Mouse (Mus musculus) adrenal gland, postnatal 14 days (tissue): ENCODE measurements around the gene Gnaz. TPM values are rescaled to one million over a fixed set of nuclear protein-coding genes. Genes with fewer than 3 reads are reported as not detected.

ENCODE experiments used
- DNase-seq: peaks from one replicate; pipeline ENCODE4 v3.0.0; 2021; ENCODE audit warnings: mixed read lengths
- long read RNA-seq, 2 experiments: library from polyadenylated mRNA; stranded (forward); transcript quantifications; one replicate each; pipeline ENCODE4 v2.0.0; 2021
- total RNA-seq: library from RNA; stranded (reverse); gene quantifications from 2 replicates; pipeline ENCODE4 v1.2.3, GENCODE M21; 2021

Gene Gnaz
- 2.5 and 3.2 TPM in 2 replicates for total RNA-seq
- long read RNA-seq, experiment 1, partial matches to known transcripts, result 0 of 1 reads
- long read RNA-seq, experiment 1, other reads (novel, unspliced or antisense), result 0 of 1 reads
- long read RNA-seq, experiment 2, partial matches to known transcripts, result 0 of 5 reads
- long read RNA-seq, experiment 2, other reads (novel, unspliced or antisense), result 2 of 5 reads

DNA sequence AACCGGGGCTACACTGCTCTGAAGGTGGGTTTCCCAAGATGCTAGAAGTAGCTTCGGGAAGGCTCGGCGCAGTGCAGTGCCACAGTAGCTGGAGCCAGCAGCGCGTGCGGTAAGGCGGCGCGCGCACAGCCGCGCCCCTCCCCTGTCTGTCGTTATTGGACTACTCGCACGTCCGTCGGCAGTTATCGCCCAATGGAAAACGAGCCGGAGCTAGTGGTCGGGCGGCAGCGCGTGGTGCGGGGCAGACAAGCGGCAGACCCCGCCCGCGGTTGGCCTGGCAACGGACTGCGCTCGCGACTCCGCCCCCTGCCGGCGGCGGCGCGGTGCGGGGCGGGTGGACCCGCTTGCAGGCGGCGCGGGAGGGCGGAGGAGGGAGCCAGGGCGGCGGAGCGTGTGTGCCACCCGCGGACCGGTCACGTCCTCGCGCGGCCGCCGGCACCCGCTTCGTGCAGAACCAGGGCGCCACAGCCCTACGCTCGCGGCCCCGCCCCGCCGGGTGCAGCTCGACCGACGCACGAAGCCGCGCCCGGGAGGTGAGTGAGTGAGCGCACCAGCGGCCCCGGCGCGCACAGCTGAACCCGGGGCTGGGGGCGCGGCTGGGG, at the start of gene Gnaz:
Gene Gnaz, plus strand, starts transcription at position 328 of the 602 bp plus-strand sequence.
- peak; percentile 98 for DNase-seq

DNA sequence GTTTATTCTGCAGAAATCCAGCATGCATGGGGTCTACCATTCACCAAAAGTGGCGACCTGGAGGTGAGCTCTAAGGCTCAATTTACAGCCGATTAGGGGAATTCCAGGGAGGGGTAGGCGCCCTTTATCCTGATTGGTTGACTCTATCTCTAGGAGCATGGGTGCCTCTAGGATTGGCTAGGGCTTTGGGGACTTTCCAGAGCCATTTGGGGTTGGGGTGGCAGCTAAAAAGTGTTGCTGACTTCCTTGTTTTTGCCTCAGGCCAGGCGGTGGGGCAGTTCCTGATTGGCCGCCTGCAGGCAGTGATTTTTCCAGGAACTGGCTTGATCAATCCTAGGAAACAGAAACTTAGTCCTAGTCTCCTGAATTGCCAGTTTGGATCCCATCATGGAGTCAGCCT, 47.7 kb upstream of the Gnaz start:
- DNase-seq, result no peak

DNA sequence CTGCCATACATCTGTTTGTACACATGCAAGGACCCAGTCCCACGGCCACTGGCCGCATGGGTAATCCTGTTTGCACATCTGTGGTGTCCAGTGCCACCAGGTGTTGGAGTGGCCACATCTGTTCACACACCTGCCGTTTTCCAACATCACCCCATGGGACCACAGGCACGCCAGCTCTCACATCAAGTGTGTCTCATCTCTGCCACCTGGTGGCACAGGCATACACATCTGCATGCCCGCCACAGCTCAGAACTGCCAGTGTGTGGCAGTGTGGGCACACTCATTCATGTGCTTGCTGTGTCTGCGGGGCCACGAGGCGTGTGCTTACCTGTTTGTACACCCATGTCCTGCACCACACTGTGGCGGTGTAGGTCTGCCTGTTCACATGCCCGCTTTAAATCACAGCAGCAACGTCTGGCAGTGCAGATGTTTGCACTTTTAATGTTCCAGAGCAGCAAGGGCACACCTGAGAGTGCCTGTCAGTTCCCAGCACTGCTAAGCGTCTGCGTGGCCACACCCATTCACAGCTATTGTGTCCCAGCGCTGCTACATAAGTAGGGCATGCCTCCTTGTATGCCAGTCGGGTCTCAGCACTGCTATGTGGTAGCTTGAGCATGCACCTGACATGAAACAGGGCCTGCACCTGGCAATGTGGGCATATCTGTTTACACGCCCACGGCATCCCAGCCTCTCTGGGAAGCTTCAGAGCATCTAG, 46.0 kb upstream of the Gnaz start:
- DNase-seq, result peak; percentile 71

DNA sequence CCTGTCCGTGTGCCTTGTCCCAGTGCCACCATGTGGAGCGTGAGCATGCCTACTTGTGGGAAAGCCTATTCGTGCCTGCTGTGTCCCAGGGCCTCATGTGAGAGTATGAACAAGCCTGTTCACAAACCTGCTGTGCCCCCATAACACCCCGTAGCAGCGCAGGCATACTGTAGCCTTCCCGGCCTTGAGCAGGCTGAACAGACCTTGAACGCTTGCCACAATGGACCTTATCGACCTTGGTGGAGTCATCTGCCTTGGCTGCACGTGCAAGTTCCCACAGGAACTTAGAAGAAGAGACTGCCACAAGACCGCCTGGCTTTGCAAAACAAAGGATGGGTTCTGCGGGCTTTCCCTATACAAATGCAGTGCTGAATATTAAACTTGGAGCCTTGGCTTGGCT, 45.4 kb upstream of the Gnaz start:
- DNase-seq, result peak; percentile 76

DNA sequence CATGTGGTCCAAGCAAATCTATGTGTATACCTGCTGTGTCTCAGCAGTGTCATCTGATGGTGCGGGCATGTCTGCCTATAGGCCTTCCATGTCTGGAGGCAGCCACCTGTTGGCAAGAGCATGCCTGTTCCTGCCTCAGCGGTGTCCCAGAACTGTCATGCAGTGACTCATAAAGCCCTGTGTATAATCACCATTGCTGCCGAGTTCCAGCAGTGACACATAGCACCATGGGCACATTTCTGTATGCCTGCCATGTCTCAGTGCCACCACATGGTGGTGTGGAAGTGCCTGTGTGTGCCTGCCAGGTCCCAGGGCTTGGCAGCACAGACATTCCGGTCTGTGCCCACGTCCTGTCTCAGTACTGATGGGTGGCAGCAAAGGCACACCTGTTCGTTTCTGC, 44.2 kb upstream of the Gnaz start:
- DNase-seq, result peak; percentile 79

DNA sequence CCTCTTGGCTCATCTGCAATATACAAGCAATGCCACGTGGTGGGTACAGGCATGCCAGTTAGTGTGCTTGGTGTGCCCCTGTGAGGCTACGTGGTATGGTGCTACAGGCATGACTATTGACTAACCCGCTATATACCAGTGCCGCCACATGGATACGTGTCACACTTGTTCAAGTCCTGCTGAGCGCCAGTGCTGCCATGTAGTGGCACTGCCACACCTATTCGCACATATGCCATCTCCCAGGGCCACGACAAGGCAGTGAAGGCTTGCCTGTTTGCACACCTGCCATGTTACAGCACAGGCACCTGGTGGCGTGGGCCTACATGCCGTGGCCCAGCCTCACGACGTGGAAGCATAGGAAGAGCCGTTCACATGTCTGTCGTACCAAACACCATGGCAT, 42.7 kb upstream of the Gnaz start:
- DNase-seq, result no peak

DNA sequence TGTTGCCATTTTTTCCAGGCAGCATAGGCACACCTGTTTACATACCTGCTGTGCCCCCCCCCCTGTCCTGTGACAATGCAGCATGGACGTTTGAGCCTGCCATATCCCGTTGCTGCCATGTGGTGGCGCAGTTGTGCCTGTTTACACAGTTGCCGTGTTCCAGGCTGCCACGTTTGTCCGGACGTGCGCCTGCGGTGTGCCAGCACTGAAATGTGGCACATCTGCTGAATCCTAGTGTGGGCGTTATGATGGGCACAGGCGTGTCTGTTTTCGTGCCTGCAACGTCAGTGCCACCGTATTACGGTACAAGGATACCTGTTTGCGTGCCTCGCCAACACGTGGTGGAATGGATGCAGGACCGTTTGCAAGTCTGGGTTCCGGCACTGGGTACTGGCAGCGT, 41.7 kb upstream of the Gnaz start:
- DNase-seq, result peak; percentile 78

DNA sequence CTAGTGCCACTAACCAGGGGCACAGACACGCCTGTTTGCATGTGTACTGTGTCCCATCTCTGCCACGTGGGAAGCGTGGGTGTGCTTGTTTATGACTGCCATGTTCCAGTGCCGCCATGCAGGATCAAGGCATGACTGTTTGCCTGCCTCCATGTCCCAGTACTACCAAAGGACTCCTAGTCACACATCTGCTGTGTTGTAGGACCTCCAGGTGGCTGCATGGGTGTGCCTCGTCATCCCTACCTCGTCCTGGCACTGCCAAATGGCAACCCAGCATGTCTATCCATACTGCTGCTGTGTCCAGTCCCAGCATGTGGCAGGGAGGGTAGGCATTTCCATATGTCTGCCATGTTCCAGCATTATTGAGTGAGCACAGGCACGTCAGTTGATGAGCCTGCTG, 38.7 kb upstream of the Gnaz start:
- no peak for DNase-seq

DNA sequence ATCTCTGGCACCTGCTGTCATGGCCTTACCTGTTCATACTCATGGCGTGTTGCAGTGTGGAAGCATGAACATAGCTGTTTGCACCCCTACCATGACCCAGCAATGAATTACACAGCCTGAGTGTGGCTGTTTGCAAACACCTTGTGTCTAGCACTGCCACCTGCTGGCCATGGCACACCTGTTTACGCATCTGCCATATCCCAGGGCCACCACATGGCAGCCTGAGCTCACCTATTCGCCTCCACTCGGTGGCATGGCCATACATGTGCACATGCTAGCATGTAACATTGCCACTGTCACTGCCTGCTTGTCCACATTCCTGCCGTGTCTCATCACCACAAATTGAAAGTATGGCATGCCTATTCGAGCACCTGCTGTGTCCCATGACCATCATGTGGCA, 37.4 kb upstream of the Gnaz start:
- no peak for DNase-seq

DNA sequence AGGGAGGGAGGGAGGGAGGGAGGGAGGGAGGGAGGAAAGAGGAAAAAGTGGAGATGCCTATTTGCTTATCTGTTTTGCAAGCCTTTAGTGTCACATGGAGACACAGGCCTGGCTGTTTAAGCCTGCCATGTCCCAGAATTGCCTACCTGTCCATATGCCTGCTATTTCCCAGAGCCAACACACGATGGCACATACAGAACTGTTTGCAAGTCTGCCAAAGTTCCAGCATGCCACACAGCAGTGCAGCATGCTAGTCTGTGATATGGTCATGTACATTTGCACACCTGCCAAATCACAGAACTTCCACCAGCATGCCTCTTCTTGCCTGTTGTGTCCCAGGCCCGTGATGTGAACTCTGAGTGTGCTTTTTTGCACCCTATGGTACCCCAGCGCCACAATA, 36.4 kb upstream of the Gnaz start:
- DNase-seq, result no peak

DNA sequence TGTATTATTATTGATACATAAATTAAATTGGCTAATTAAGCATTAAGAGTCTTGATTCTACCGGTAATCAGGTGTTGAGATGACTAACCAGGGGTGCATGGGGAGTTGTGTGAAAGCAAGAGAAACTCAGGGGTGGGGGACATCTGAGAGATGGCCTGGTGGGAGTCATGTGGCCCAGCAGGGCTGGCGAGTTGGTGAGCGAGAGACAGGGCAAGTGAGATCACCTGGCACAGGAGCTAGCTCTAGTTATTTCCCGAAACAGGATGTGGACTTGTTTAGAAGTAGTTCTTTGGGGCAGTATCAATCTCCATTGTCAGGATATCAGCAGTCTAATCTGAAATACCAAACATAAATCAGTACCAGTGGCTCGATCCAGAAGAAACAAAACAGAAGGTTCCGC, 35.3 kb upstream of the Gnaz start:
- no peak for DNase-seq

DNA sequence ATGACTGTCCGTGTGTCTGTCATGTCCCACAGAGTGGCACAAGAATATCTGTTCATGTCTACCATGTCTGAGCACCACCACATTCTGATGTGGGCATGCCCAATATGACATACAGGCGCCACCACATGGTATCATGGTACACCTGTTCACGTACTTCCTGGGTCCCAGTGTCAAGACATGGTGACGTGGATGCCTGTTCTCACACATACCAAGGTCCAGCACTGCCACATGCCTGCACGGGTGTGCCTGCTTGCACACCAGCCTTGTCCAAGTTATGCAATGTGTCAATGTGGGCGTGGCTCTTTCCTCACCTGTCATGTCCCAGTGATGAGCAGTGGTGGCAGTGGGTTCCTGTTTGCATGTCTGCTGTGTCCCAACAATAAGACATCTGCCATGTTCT, 34.5 kb upstream of the Gnaz start:
- no peak for DNase-seq

DNA sequence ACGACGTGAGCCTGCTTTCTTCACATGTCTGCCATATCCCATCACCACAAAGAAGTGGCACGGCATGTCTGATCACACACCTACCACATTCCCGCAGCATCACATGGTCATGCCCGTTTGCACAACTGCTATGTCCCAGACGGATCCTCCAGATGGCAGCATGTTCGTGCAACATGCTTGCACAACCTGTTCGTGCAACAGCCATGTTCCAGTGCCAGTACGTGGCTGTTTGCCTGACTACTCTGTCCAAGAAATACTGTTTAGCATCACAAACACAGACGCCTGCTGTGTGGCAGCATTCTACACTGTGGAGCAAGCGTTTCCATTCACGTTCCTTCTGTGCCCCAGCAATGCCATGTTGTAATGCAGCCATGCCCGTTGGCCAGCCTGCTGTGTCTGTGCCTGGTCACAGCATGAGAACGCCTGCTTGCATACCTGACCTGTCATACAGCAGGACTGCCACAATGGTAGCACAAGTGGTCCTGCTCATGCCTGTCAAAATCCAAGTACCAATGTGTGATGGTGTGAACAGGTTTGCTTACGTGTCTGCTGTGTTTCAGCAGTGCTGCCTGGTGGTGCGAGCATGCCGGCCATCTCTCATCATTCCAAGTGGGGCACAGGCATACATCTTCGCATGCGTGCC, 33.3 kb upstream of the Gnaz start:
- no peak for DNase-seq

DNA sequence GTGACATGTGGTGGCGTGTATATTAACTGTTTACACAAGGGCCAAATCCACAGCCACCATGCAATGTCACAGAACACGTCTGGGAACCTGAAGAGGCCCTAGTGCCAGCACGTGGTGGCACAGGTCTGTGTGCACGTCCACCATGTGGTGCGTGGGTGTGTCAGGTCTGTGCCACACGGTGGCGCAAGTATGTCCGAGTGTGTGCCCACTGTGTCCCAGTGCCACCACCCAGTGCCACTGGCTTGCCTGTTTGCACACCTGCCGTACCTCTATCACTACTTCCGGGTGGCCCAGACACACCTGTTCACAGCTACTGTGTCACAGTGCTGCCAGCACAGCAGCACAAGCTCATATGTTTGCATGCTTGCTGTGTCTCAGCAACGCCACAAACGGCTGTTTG, 32.5 kb upstream of the Gnaz start:
- DNase-seq, result no peak

DNA sequence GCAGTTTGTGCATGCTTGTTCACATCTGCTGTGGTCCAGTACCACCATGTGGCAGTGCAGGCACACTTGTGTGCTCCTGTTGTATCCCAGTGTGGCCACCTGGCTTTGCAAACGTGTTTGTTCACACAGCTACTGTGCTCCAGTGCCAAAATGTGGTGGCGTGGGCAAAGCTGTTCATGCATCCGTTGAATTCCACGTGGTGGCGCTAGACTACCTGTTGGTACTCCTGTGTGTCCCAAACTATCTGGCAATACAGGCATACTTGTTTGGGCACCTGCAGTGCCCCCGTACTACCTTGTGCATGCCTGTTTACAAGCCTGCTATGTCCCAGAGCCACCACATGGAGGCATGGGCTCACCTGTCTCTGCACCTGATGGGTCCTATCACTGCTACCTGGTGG, 32.0 kb upstream of the Gnaz start:
- peak; percentile 59 for DNase-seq

DNA sequence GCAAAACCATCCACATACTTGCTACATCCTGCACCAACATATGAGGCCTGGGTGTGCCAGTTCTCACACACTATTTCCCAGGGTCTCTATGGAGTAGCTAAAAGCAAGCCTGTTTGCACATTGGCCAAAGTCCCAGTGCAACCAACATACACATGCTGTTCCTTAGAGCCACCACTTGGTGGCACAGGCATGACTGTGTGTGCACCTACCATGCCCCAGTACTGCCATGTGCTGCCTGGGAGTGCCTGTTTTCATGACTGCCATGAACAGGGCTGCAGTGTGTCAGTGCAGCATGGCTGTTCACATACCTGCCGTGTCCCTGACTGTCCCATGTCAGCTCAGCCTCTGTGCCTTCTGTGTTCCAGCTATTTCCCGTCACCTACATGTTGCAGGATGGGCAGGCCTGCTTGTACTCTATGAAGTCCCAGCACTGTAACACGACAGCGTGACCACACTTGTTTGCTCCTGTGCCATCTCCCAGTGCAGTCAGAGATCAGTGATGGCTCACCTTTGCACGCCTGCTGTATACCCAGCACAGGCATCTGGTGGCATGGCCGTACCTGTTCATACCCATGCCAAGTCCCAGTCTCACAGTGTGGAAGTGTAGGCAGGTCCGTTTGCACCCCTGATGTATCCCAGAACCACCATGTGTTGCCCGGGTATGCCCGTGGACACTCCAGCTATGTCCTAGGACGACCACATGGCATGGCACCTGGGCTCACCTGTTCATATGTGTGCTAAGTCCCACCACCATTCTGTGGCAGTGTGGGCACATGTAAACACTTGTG, 29.8 kb upstream of the Gnaz start:
- peak; percentile 35 for DNase-seq

DNA sequence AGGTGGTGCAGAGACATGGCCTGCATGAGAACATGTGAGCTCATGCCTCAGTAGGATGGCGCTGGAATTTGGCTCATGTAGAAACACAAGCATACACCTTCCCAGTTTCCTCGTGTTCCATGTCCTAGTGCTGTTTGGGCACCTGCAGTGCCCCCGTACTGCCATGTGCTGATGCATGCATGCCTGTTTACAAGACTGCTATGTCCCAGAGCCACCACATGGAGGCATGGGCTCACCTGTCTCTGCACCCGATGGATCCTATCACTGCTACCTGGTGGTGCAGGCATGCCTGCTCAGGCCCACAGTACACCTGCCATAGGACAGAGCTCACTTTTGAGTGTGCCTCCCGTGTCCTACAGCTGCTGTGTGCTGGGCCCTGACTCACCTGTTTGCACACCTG, 28.6 kb upstream of the Gnaz start:
- no peak for DNase-seq

DNA sequence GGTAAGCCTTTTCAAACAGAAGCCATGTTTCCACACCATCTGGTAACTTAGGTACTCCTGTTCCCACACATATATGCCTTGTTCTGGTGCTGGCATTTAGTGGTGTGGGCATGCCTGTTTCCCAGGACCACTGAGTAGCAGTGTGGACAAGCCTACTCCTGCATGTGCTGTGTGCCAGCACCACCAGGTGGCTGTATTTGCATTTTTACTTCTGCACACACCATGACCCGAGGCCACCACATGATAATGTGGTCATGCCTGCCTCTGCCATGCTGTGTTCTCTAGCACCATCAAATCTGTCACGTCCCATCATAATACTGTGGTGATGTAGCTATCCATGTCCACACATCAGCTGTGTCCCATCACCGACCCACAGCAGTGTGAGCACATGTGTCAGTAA, 27.7 kb upstream of the Gnaz start:
- no peak for DNase-seq

DNA sequence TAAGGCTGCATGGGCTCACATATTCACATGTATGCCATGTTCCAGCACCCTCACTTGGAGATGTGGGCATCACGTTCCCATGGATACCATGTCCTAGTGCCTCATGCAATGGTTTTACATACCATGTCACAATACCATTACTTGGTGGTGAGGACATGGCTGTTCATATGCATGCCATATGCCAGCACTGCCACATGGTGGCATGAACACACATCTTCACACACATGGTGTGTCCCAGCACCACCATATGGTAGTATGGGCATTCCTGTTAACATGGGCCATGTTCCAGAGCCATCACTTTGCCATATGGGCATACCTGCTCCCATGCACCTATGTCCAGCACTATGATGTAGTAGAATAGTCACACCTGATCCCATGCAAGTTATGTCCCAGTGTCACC, 26.2 kb upstream of the Gnaz start:
- DNase-seq, result no peak

DNA sequence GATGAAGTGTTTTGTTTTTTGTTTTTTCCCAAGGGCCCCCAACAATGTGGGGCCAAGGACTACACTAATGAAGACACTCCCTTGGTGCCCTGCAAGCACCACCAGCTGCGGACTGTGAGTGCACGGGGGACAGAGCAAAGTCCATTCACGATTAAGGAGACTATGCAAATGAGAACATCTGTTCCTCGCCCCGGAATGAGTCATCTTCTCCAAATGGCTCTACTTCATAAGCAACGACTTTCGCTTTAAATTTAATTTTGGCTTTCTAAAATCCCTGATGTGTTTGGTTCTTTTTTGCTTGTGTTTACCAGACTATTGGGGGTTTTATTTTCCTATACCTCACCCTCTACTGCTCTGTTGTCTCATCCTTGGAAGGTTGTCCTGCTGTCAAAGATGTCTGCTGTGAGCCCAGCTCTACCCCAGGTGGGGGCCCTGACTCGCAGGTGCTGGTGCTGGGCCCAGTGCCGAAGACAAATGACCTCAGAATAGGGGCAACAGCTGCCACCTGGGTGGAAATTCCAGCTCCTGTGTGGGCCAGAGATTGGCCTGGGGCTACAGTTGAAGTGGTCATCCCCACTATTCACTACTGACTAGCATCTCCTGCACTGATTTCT, 14.0 kb upstream of the Gnaz start:
- no peak for DNase-seq

DNA sequence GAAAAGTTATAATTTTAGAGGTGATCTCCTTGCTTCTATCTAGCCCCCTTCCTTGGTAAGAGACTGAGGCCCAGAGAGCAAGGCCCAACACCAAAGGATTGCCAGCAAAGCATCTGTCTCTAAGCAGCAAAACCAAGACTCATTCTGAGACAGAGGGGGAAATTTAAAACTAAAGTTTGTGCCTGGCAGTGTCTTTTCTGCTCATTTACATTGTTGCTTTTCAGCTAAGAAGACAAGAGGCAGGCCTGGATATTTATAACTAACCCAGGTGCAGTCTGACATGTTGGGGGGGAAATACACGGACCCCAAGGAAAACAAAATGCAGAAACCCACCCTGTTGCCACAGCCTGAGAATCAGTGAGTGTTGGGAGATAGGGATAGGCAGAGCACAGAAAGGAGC, 2.6 kb upstream of the Gnaz start:
- DNase-seq, result no peak

DNA sequence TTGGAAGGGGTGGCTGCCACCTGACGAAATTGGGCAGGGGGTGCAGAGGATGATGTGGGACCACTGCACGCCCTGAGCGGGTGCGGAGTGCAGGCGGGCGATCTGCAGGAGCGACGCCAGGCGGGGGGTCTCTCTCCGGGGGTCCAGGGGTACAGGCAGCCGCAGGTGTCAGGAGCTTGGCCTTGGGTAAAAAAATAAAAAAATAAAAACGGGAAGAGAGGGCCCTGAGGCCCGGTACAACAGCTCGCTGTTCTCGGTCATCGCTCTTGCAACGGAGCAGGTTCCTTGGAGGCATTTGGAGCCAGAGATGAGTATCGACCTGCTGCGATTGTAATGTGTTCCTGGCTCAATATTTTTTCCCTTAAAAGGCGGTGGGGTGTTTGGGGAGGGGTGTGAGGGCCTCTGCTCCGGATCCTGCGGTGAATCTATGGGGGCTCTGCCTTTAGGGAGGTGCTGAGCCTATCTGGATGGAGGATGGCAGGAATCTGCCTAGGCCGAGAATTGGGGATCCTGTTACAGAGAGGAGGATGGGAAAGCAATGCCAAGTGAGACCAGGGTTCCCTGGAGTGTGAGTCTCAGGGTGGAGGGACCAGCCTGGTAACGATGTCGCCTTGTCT, 782 bp downstream of the Gnaz start:
- DNase-seq, result peak; percentile 10
